Mouse (Mus musculus) heart, adult 18-20 months (tissue): ENCODE results near the gene 1700013G24Rik. TPM values are rescaled to one million over a fixed set of nuclear protein-coding genes. Genes with fewer than 3 reads are reported as not detected.
A peak's percentile ranks its signal among the peaks of the same experiment; 100 is the strongest.

Experiments used
- DNase-seq, 2 experiments: peaks; one replicate each; pipeline ENCODE4 v3.0.0; 2021 to 2022; ENCODE audit warnings: mixed read lengths in 1 of 2
- total RNA-seq, 2 experiments: library from RNA; stranded (reverse); gene quantifications; 2 replicates each; pipeline ENCODE4 v1.2.3; 2021

The 1700013G24Rik gene
- total RNA-seq, 2 experiments from 2014 or later, result not detected

- no peak for DNase-seq
These were observed 4.2 kb downstream of the 1700013G24Rik start for GRCm38 (mm10) chr4:137457292-137457691.

GRCm38 (mm10) chr4:137458310-137458709 is 5.2 kb downstream of the 1700013G24Rik start:
- no peak for DNase-seq

- no peak for DNase-seq
These were observed 5.8 kb downstream of the 1700013G24Rik start for GRCm38 (mm10) chr4:137458861-137459260.

GRCm38 (mm10) chr4:137460676-137461075 is 7.6 kb downstream of the 1700013G24Rik start:
- DNase-seq, result no peak

- DNase-seq, result no peak
These were observed 8.1 kb downstream of the 1700013G24Rik start for GRCm38 (mm10) chr4:137461217-137461616.

- no peak for DNase-seq
These were observed 9.1 kb downstream of the 1700013G24Rik start for GRCm38 (mm10) chr4:137461981-137462690.

- peak; percentile 72 to 83 for DNase-seq
These were observed 12.2 kb downstream of the 1700013G24Rik start for GRCm38 (mm10) chr4:137465125-137465787.

GRCm38 (mm10) chr4:137466991-137467390 is 13.9 kb downstream of the 1700013G24Rik start:
- peak; percentile 58 for DNase-seq

GRCm38 (mm10) chr4:137467525-137467924 is 14.4 kb downstream of the 1700013G24Rik start:
- DNase-seq, result peak in 1 of 2 experiments; percentile 29

- DNase-seq, result peak; percentile 97 to 100
These were observed 15.4 kb downstream of the 1700013G24Rik start, which contains the start of gene Hspg2 for GRCm38 (mm10) chr4:137468260-137469080. TSS of gene Hspg2 (plus strand) at chr4:137468769.

- DNase-seq, result peak; percentile 31 to 72
These were observed 16.2 kb downstream of the 1700013G24Rik start for GRCm38 (mm10) chr4:137469081-137469844.

- peak; percentile 45 to 67 for DNase-seq
These were observed 17.0 kb downstream of the 1700013G24Rik start for GRCm38 (mm10) chr4:137469845-137470692.

- DNase-seq, result peak; percentile 44 to 50
These were observed 17.7 kb downstream of the 1700013G24Rik start for GRCm38 (mm10) chr4:137470701-137471317.

- DNase-seq, result peak in 1 of 2 experiments; percentile 23
These were observed 18.2 kb downstream of the 1700013G24Rik start for GRCm38 (mm10) chr4:137471326-137471725.

- no peak for DNase-seq
These were observed 20.2 kb downstream of the 1700013G24Rik start for GRCm38 (mm10) chr4:137473240-137473639.

- peak; percentile 72 to 84 for DNase-seq
These were observed 20.8 kb downstream of the 1700013G24Rik start for GRCm38 (mm10) chr4:137473701-137474388.

- DNase-seq, result no peak
These were observed 21.6 kb downstream of the 1700013G24Rik start for GRCm38 (mm10) chr4:137474694-137475093.

- no peak for DNase-seq
These were observed 22.4 kb downstream of the 1700013G24Rik start for GRCm38 (mm10) chr4:137475271-137476050.
